Mouse (Mus musculus) kidney, postnatal 0 days (tissue): ENCODE measurements around the gene Plxna4. TPM values are rescaled to one million over a fixed set of nuclear protein-coding genes. Genes with fewer than 3 reads are reported as not detected.

ENCODE experiments used
- ATAC-seq: fragments of 200-750 bp; cut with Nextera tagmentation; replicated peaks from 2 replicates; pipeline ENCODE4 v1.8.0; 2017; ENCODE audit warnings: low read depth, moderate number of reproducible peaks, moderate TSS enrichment, moderate library complexity; ENCODE audit not compliant: low FRiP score
- DNase-seq: peaks from one replicate; pipeline ENCODE4 v3.0.0-alpha.2; 2016; ENCODE audit warnings: low spot score
- H3K27ac ChIP-seq: fragments of 300-500 bp; sonication (generic); 2 replicates; pipeline ENCODE4 v1.5.1; 2014; ENCODE audit warnings: mild to moderate bottlenecking
- H3K27me3 ChIP-seq: fragments of 300-500 bp; sonication (generic); 2 replicates; pipeline ENCODE4 v1.6.1; 2014; ENCODE audit warnings: low read length, mixed read lengths; ENCODE audit not compliant: insufficient read depth
- H3K36me3 ChIP-seq: fragments of 300-500 bp; sonication (generic); 2 replicates; pipeline ENCODE4 v1.6.1; 2014; ENCODE audit warnings: low read length, mixed read lengths; ENCODE audit not compliant: insufficient read depth
- H3K4me1 ChIP-seq: fragments of 300-500 bp; sonication (generic); replicated peaks from 2 replicates; pipeline ENCODE4 v1.6.1; 2014; ENCODE audit warnings: antibody characterized with exemption, low read length, mixed read lengths; ENCODE audit not compliant: insufficient read depth
- H3K4me2 ChIP-seq: fragments of 300-500 bp; sonication (generic); 2 replicates; pipeline ENCODE4 v1.6.1; 2014; ENCODE audit warnings: mild to moderate bottlenecking, low read length, moderate library complexity, mixed read lengths
- H3K4me3 ChIP-seq: fragments of 300-500 bp; sonication (generic); replicated peaks from 2 replicates; pipeline ENCODE4 v1.5.1; 2014; ENCODE audit warnings: low read depth, low read length
- H3K9ac ChIP-seq: fragments of 300-500 bp; sonication (generic); 2 replicates; pipeline ENCODE4 v1.6.1; 2014; ENCODE audit warnings: low read depth, low read length
- H3K9me3 ChIP-seq: fragments of 300-500 bp; sonication (generic); replicated peaks from 2 replicates; pipeline ENCODE4 v1.6.1; 2016; ENCODE audit warnings: low read length, inconsistent platforms, mixed read lengths
- CTCF ChIP-seq: IDR thresholded peaks from 2 replicates; pipeline ENCODE4 v1.5.1; 2016; ENCODE audit warnings: antibody characterized with exemption, low read depth, mild to moderate bottlenecking, moderate library complexity
- WGBS: fragments of 180-500 bp; shearing (Covaris S2); extraction: QIAGEN DNeasy Blood & Tissue Kit; methylation state at CpG from one replicate; pipeline ENCODE4 v1.1.7; 2014; 5-methylcytosine and 5-hydroxymethylcytosine counted together
- polyA plus RNA-seq: library from polyadenylated mRNA; unstranded; fragments of >200 nt; fragmentation: Nextera tagmentation; extraction: Ambion mirVana; gene quantifications from 2 replicates; pipeline ENCODE4 v1.2.1, GENCODE M21; 2015

Gene Plxna4
- polyA plus RNA-seq, 1 experiment from 2014 or later: 0.83 TPM

GRCm38 (mm10) chr6:32160370-32160769, 427.6 kb downstream of the Plxna4 start:
- no peaks in the 10 kb centered on the region for H3K27me3 ChIP-seq
- H3K4me1 ChIP-seq: no peaks in the 10 kb centered on the region
- no peak overlapping the region for H3K27ac ChIP-seq
- H3K9me3 ChIP-seq: no peaks in the 10 kb centered on the region
- H3K4me3 ChIP-seq: no peak overlapping the region
- no peak for DNase-seq
- H3K36me3 ChIP-seq: no peaks in the 10 kb centered on the region
- H3K4me2 ChIP-seq: no peak overlapping the region
- TF ChIP-seq CTCF: no peak
- no peak overlapping the region for H3K9ac ChIP-seq
- 81% methylated on average over 2 of the region's 2 CpGs for WGBS
- ATAC-seq: no peak

- Histone ChIP-seq H3K36me3 (no peaks in the 10 kb centered on the region), H3K4me3 (no peak overlapping the region), H3K9ac (no peak overlapping the region), H3K4me1 (no peaks in the 10 kb centered on the region), H3K9me3 (no peaks in the 10 kb centered on the region), H3K27me3 (no peaks in the 10 kb centered on the region), H3K4me2 (no peak overlapping the region), H3K27ac (no peak overlapping the region)
- no peak for TF ChIP-seq CTCF
- DNase-seq (no peak), ATAC-seq (no peak)
- WGBS: 35% methylated on average over 4 of the region's 4 CpGs
These were observed 428.1 kb downstream of the Plxna4 start for GRCm38 (mm10) chr6:32159931-32160330.

- WGBS: 71% methylated on average over 1 of the region's 1 CpGs
- no peaks in the 10 kb centered on the region for H3K9me3 ChIP-seq
- no peak overlapping the region for H3K27ac ChIP-seq
- H3K27me3 ChIP-seq: no peaks in the 10 kb centered on the region
- no peaks in the 10 kb centered on the region for H3K36me3 ChIP-seq
- H3K4me3 ChIP-seq: no peak overlapping the region
- H3K4me1 ChIP-seq: no peaks in the 10 kb centered on the region
- no peak overlapping the region for H3K9ac ChIP-seq
- DNase-seq (no peak), ATAC-seq (no peak)
- H3K4me2 ChIP-seq: no peak overlapping the region
- TF ChIP-seq CTCF: no peak
These were observed 429.6 kb downstream of the Plxna4 start for GRCm38 (mm10) chr6:32158347-32158746.

GRCm38 (mm10) chr6:32153170-32153569, 434.8 kb downstream of the Plxna4 start:
- no peak overlapping the region for H3K4me3 ChIP-seq
- H3K4me2 ChIP-seq: no peak overlapping the region
- no peaks in the 10 kb centered on the region for H3K27me3 ChIP-seq
- DNase-seq (no peak), ATAC-seq (no peak)
- H3K36me3 ChIP-seq: no peaks in the 10 kb centered on the region
- no peak for TF ChIP-seq CTCF
- H3K4me1 ChIP-seq: no peaks in the 10 kb centered on the region
- no peaks in the 10 kb centered on the region for H3K9me3 ChIP-seq
- no peak overlapping the region for H3K27ac ChIP-seq
- no peak overlapping the region for H3K9ac ChIP-seq
- 92% methylated on average over 4 of the region's 4 CpGs for WGBS

GRCm38 (mm10) chr6:32150836-32151235, 437.2 kb downstream of the Plxna4 start:
- no peak for TF ChIP-seq CTCF
- H3K36me3 ChIP-seq: no peaks in the 10 kb centered on the region
- H3K27me3 ChIP-seq: no peaks in the 10 kb centered on the region
- no peaks in the 10 kb centered on the region for H3K9me3 ChIP-seq
- WGBS: 88% methylated on average over 4 of the region's 4 CpGs
- DNase-seq (no peak), ATAC-seq (no peak)
- H3K9ac ChIP-seq: no peak overlapping the region
- no peaks in the 10 kb centered on the region for H3K4me1 ChIP-seq
- no peak overlapping the region for H3K4me3 ChIP-seq
- H3K4me2 ChIP-seq: no peak overlapping the region
- no peak overlapping the region for H3K27ac ChIP-seq

- no peak overlapping the region for H3K4me2 ChIP-seq
- DNase-seq: no peak
- H3K27ac ChIP-seq: no peak overlapping the region
- no peak overlapping the region for H3K4me3 ChIP-seq
- H3K9me3 ChIP-seq: no peaks in the 10 kb centered on the region
- TF ChIP-seq CTCF: no peak
- no peaks in the 10 kb centered on the region for H3K4me1 ChIP-seq
- 81% methylated on average over 4 of the region's 4 CpGs for WGBS
- H3K9ac ChIP-seq: no peak overlapping the region
- H3K27me3 ChIP-seq: no peaks in the 10 kb centered on the region
- ATAC-seq: no peak
- H3K36me3 ChIP-seq: no peaks in the 10 kb centered on the region
These were observed 443.2 kb downstream of the Plxna4 start for GRCm38 (mm10) chr6:32144771-32145170.

- no peak for ATAC-seq
- Histone ChIP-seq H3K36me3 (no peaks in the 10 kb centered on the region), H3K4me1 (no peaks in the 10 kb centered on the region), H3K9ac (no peak overlapping the region), H3K4me3 (no peak overlapping the region), H3K27me3 (no peaks in the 10 kb centered on the region), H3K9me3 (no peaks in the 10 kb centered on the region), H3K27ac (no peak overlapping the region), H3K4me2 (no peak overlapping the region)
- 63% methylated on average over 3 of the region's 3 CpGs for WGBS
- no peak for DNase-seq
- no peak for TF ChIP-seq CTCF
These were observed 448.5 kb downstream of the Plxna4 start for GRCm38 (mm10) chr6:32139537-32139936.
